Mouse (Mus musculus) E14TG2a.4 (cell line): Measurements from ENCODE around the gene Btbd10.

Experiments
- CTCF ChIP-seq: conservative IDR thresholded peaks from 2 replicates; pipeline ENCODE4 v1.5.1; 2014; ENCODE audit warnings: low read length
- POU5F1 ChIP-seq: IDR thresholded peaks from 2 replicates; pipeline ENCODE4 v1.6.1; 2014; ENCODE audit warnings: low read length, borderline replicate concordance

- no peak for TF ChIP-seq CTCF
- no peak for TF ChIP-seq POU5F1
Observed at GRCm38 (mm10) chr7:113396661-113397060, 27.5 kb upstream of the Btbd10 start.
